Mouse (Mus musculus) cerebellum, adult 2 months (tissue): ENCODE data around the gene Vmn1r40.

Experiments used
- CTCF ChIP-seq: fragments of 200-500 bp; IDR thresholded peaks from 2 replicates; pipeline ENCODE4 v1.5.1; 2011; ENCODE audit warnings: low read depth, mild to moderate bottlenecking, control low read depth, low read length, moderate library complexity, borderline replicate concordance; ENCODE audit not compliant: insufficient read depth
- POLR2A ChIP-seq: fragments of 200-500 bp; IDR thresholded peaks from 2 replicates; pipeline ENCODE4 v1.6.1; 2011; ENCODE audit warnings: low read length, control low read depth, borderline replicate concordance; ENCODE audit not compliant: insufficient read depth

DNA sequence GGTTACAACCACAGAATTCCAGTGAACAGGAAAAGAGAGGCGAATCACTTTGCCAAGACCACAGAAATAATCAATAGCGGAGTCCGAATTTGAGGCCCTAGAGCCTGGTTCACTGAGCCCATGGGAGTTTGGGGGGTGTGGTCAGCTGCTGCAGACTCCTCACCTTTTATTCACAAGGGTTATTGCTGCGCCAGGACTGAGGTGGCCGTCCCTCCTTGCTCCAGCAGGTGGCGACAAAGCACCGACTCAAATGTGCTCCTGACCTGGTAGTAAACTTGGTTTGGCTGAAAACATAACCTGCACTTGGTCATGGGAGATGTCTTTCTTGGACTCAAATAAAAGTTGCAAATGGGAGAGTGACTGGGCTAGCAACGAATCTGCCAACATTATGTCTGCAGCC lies 27.2 kb upstream of the Vmn1r40 start:
- TF ChIP-seq CTCF (peak; percentile 93), POLR2A (no peak)
